Mouse (Mus musculus) ES-E14 (cell line): ENCODE measurements at regions not wholly inside any gene's neighbourhood (a gene's known extent, or its start where the extent isn't known, plus 50 kb on each side); places are given as distances from the start of the nearest gene placed in this dataset.

Source experiments
- DNase-seq: peaks from one replicate; pipeline ENCODE4 v3.0.0-alpha.2; 2013; ENCODE audit warnings: low read depth, low spot score
- H3K27ac ChIP-seq: 2 replicates; pipeline ENCODE4 v1.5.1; 2012; ENCODE audit warnings: low read depth, mild to moderate bottlenecking, low read length, moderate library complexity, mixed read lengths; ENCODE audit not compliant: poor library complexity, insufficient read depth, severe bottlenecking
- H3K36me3 ChIP-seq: 2 replicates; pipeline ENCODE4 v1.6.1; 2012; ENCODE audit warnings: mild to moderate bottlenecking, low read length, moderate library complexity, mixed read lengths; ENCODE audit not compliant: control insufficient read depth, poor library complexity, insufficient read depth, severe bottlenecking
- H3K4me1 ChIP-seq, 2 experiments: fragments of 150-350 bp in 1 of 2; sonication (generic) in 1 of 2; 2 replicates each; pipeline ENCODE4 v1.6.1; 2012; ENCODE audit warnings: low read length in 2 of 2, mild to moderate bottlenecking in 1 of 2, mixed read lengths in 1 of 2; ENCODE audit not compliant: control insufficient read depth in 2 of 2, insufficient read depth in 2 of 2, poor library complexity in 1 of 2
- H3K4me3 ChIP-seq, 2 experiments: fragments of 150-350 bp in 1 of 2; sonication (generic) in 1 of 2; 2 replicates each; pipeline ENCODE4 v1.5.1; 2012; ENCODE audit warnings: low read length in 2 of 2, low read depth in 1 of 2, mild to moderate bottlenecking in 1 of 2, mixed read lengths in 1 of 2; ENCODE audit not compliant: insufficient read depth in 1 of 2, poor library complexity in 1 of 2, severe bottlenecking in 1 of 2
- H3K9ac ChIP-seq: 2 replicates; pipeline ENCODE4 v1.6.1; 2012; ENCODE audit warnings: low read depth, mild to moderate bottlenecking, low read length, mixed read lengths; ENCODE audit not compliant: poor library complexity, insufficient read depth, severe bottlenecking
- H3K9me3 ChIP-seq: fragments of 150-350 bp; sonication (generic); 2 replicates; pipeline ENCODE4 v1.6.1; 2012; ENCODE audit warnings: low read depth, mild to moderate bottlenecking, low read length; ENCODE audit not compliant: control insufficient read depth, insufficient read depth
- CHD2 ChIP-seq: IDR thresholded peaks from 2 replicates; pipeline ENCODE4 v1.6.1; 2014; ENCODE audit warnings: mild to moderate bottlenecking, low read depth, low read length, inconsistent platforms
- HCFC1 ChIP-seq: IDR thresholded peaks from 2 replicates; pipeline ENCODE4 v1.6.1; 2012; ENCODE audit warnings: low read length, inconsistent platforms, borderline replicate concordance; ENCODE audit not compliant: insufficient read depth
- MAFK ChIP-seq: IDR thresholded peaks from 2 replicates; pipeline ENCODE4 v1.6.1; 2014; ENCODE audit warnings: mild to moderate bottlenecking, low read depth, low read length, inconsistent platforms; ENCODE audit not compliant: insufficient read depth
- ZC3H11A ChIP-seq: IDR thresholded peaks from 2 replicates; pipeline ENCODE4 v1.6.1; 2012; ENCODE audit warnings: low read depth, mild to moderate bottlenecking, inconsistent platforms, low read length, borderline replicate concordance
- ZNF384 ChIP-seq: IDR thresholded peaks from 2 replicates; pipeline ENCODE4 v1.6.1; 2012; ENCODE audit warnings: low read depth, low read length, inconsistent platforms
- in situ Hi-C, 2 experiments: fragments of 600-800 bp; cut with MboI; formaldehyde crosslinking; loops; one replicate each; pipeline ENCODE4 v1.15.1; 2025; ENCODE audit warnings: low sequenced_read_pairs in 2 of 2, inconsistent platforms in 1 of 2; ENCODE audit not compliant: unreplicated experiment in 2 of 2

GRCm38 (mm10) chr7:117263126-117263525 is 117.7 kb upstream of the Xylt1 start:
- no peak for DNase-seq
- Histone ChIP-seq H3K9ac (no peak overlapping the region), H3K4me3 (no peak overlapping the region), H3K27ac (no peak overlapping the region), H3K9me3 (no peaks in the 10 kb centered on the region), H3K36me3 (no peaks in the 10 kb centered on the region), H3K4me1 (no peaks in the 10 kb centered on the region)
- in situ Hi-C loops = no loop called here
- TF ChIP-seq CHD2 (no peak), HCFC1 (no peak), MAFK (no peak), ZC3H11A (no peak), ZNF384 (no peak)

- DNase-seq = no peak
- Histone ChIP-seq H3K36me3 (no peaks in the 10 kb centered on the region), H3K9me3 (no peaks in the 10 kb centered on the region), H3K4me1 (no peaks in the 10 kb centered on the region), H3K9ac (no peak overlapping the region), H3K27ac (no peak overlapping the region), H3K4me3 (no peak overlapping the region)
- TF ChIP-seq ZNF384 (no peak), CHD2 (no peak), HCFC1 (no peak), ZC3H11A (no peak), MAFK (no peak)
- in situ Hi-C loops = no loop called here
These were observed 116.4 kb upstream of the Xylt1 start for GRCm38 (mm10) chr7:117264341-117264740.

- no peaks in the 10 kb centered on the region for H3K36me3 ChIP-seq
- in situ Hi-C loops = no loop called here
- no peaks in the 10 kb centered on the region for H3K4me1 ChIP-seq
- DNase-seq = no peak
- H3K9me3 ChIP-seq = no peaks in the 10 kb centered on the region
- TF ChIP-seq ZNF384 (no peak), CHD2 (no peak), MAFK (no peak), ZC3H11A (no peak), HCFC1 (no peak)
- H3K4me3 ChIP-seq = no peak overlapping the region
- no peak overlapping the region for H3K27ac ChIP-seq
- H3K9ac ChIP-seq = no peak overlapping the region
These were observed 112.7 kb upstream of the Xylt1 start for GRCm38 (mm10) chr7:117268096-117268495.

- no peak for TF ChIP-seq HCFC1
- no peak for TF ChIP-seq CHD2
- no peak for TF ChIP-seq ZC3H11A
- TF ChIP-seq ZNF384 = no peak
- TF ChIP-seq MAFK = no peak
- no peak for DNase-seq
- H3K9ac ChIP-seq = no peak overlapping the region
- H3K4me1 ChIP-seq = no peaks in the 10 kb centered on the region
- no peak overlapping the region for H3K27ac ChIP-seq
- no peaks in the 10 kb centered on the region for H3K36me3 ChIP-seq
- in situ Hi-C loops = no loop called here
- H3K4me3 ChIP-seq = no peak overlapping the region
- no peaks in the 10 kb centered on the region for H3K9me3 ChIP-seq
These were observed 111.4 kb upstream of the Xylt1 start for GRCm38 (mm10) chr7:117269263-117269897.

- in situ Hi-C loops = no loop called here
- no peak for DNase-seq
- Histone ChIP-seq H3K9ac (no peak overlapping the region), H3K4me3 (no peak overlapping the region), H3K36me3 (no peaks in the 10 kb centered on the region), H3K4me1 (no peaks in the 10 kb centered on the region), H3K9me3 (no peaks in the 10 kb centered on the region), H3K27ac (no peak overlapping the region)
- TF ChIP-seq CHD2 (no peak), ZC3H11A (no peak), ZNF384 (no peak), MAFK (no peak), HCFC1 (no peak)
These were observed 102.3 kb upstream of the Xylt1 start for GRCm38 (mm10) chr7:117278388-117278961.
